Mouse (Mus musculus) small intestine, adult 2 months (tissue): ENCODE data around the gene Fbln1. TPM values are rescaled to one million over a fixed set of nuclear protein-coding genes. Genes with fewer than 3 reads are reported as not detected.

ENCODE experiments used
- H3K27ac ChIP-seq: fragments of 200-500 bp; 2 replicates; pipeline ENCODE4 v1.5.1; 2012; ENCODE audit warnings: low read depth, low read length, control low read depth, inconsistent platforms; ENCODE audit not compliant: insufficient read depth
- H3K27me3 ChIP-seq: fragments of 200-500 bp; 2 replicates; pipeline ENCODE4 v1.6.1; 2012; ENCODE audit warnings: mild to moderate bottlenecking, moderate library complexity, low read length, inconsistent platforms; ENCODE audit not compliant: control insufficient read depth, insufficient read depth
- H3K36me3 ChIP-seq: fragments of 200-500 bp; 2 replicates; pipeline ENCODE4 v1.6.1; 2012; ENCODE audit warnings: mild to moderate bottlenecking, low read length, control low read depth, inconsistent platforms; ENCODE audit not compliant: control insufficient read depth, insufficient read depth
- H3K4me1 ChIP-seq: fragments of 200-500 bp; 2 replicates; pipeline ENCODE4 v1.6.1; 2012; ENCODE audit warnings: low read length, inconsistent platforms, mixed read lengths; ENCODE audit not compliant: control insufficient read depth, insufficient read depth, insufficient read length
- H3K4me3 ChIP-seq: fragments of 200-500 bp; 2 replicates; pipeline ENCODE4 v1.5.1; 2012; ENCODE audit warnings: low read depth, mild to moderate bottlenecking, control low read depth, inconsistent platforms, low read length, moderate library complexity
- CTCF ChIP-seq: fragments of 200-500 bp; IDR thresholded peaks from 2 replicates; pipeline ENCODE4 v1.5.1; 2012; ENCODE audit warnings: low read depth, mild to moderate bottlenecking, control low read depth, inconsistent platforms, low read length, moderate library complexity, mixed read lengths; ENCODE audit not compliant: insufficient replicate concordance, insufficient read length; ENCODE audit errors: extremely low read depth
- POLR2A ChIP-seq: fragments of 200-500 bp; IDR thresholded peaks from 2 replicates; pipeline ENCODE4 v1.6.1; 2012; ENCODE audit warnings: low read depth, mild to moderate bottlenecking, control low read depth, inconsistent platforms, low read length, moderate library complexity
- WGBS: fragments of 180-500 bp; shearing (Covaris S2); methylation state at CpG from one replicate; pipeline ENCODE4 v1.1.7; 2018; 5-methylcytosine and 5-hydroxymethylcytosine counted together
- polyA plus RNA-seq: library from polyadenylated mRNA; depleted of rRNA; stranded (reverse); fragments of >200 nt; gene quantifications from 2 replicates; pipeline ENCODE4 v1.2.3, GENCODE M21; 2012

The Fbln1 gene
- polyA plus RNA-seq, 1 experiment, result 456 TPM

- Histone ChIP-seq H3K27me3 (no peaks in the 10 kb centered on the region), H3K36me3 (peaks cover 27% of the 10 kb centered on the region), H3K27ac (no peak overlapping the region), H3K4me1 (peaks cover 7% of the 10 kb centered on the region; the same call in 1 of the 2 replicates), H3K4me3 (no peak overlapping the region)
- no peak for TF ChIP-seq CTCF
- WGBS, result 86% methylated on average over 22 of the region's 22 CpGs
Measured at GRCm38 (mm10) chr15:85238821-85239745, 33.3 kb downstream of the Fbln1 start.

DNA sequence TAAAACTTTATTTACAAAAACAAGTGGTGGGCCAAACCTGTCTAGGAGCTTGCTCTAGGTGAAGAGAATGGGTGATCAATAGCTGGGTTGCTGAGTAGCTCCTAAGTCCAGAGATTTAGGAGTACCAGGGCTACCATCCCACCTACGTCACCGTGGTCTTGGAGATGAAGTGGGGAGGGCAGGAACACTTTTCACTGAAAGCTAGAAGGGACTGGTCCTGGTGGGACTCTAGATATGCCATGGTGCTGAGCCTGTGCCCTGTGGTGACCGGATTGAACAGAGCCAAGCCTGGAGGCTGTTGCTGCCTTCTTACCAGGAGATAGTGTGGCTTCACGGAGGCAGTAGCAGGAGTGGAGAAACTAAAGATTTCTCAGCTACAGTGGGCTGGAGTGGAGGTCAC is 34.3 kb downstream of the Fbln1 start:
- WGBS, result 95% methylated on average over 4 of the region's 4 CpGs
- Histone ChIP-seq H3K27me3 (no peaks in the 10 kb centered on the region), H3K36me3 (peaks cover 31% of the 10 kb centered on the region)

DNA sequence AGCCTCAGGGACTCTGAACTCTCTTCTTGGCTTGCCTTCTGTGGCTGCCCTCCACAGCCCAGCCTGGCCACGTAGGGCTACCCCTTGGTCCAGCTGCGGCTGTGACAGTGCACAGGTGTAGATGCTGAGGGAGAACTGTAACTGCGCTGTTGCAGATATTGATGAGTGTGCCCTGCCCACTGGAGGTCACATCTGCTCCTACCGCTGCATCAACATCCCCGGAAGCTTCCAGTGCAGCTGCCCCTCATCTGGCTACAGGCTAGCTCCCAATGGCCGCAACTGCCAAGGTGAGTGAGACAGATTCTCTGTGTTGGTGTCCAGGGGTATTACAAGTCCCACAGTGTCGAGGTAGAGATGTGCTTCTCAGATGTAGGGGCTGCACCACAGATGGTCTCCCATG is 36.1 kb downstream of the Fbln1 start:
- Histone ChIP-seq H3K4me1 (peaks cover 19% of the 10 kb centered on the region; the same call in 1 of the 2 replicates), H3K27me3 (no peaks in the 10 kb centered on the region), H3K27ac (no peak overlapping the region), H3K4me3 (no peak overlapping the region), H3K36me3 (peaks cover 28% of the 10 kb centered on the region)
- WGBS, result 96% methylated on average over 7 of the region's 7 CpGs
- TF ChIP-seq CTCF, result no peak
- no peak for TF ChIP-seq POLR2A

More for the DNA sequence above, 34.3 kb downstream of the Fbln1 start:
- Histone ChIP-seq H3K4me3 (no peak overlapping the region), H3K4me1 (peaks cover 16% of the 10 kb centered on the region; the same call in 1 of the 2 replicates), H3K27ac (no peak overlapping the region)
- no peak for TF ChIP-seq CTCF

DNA sequence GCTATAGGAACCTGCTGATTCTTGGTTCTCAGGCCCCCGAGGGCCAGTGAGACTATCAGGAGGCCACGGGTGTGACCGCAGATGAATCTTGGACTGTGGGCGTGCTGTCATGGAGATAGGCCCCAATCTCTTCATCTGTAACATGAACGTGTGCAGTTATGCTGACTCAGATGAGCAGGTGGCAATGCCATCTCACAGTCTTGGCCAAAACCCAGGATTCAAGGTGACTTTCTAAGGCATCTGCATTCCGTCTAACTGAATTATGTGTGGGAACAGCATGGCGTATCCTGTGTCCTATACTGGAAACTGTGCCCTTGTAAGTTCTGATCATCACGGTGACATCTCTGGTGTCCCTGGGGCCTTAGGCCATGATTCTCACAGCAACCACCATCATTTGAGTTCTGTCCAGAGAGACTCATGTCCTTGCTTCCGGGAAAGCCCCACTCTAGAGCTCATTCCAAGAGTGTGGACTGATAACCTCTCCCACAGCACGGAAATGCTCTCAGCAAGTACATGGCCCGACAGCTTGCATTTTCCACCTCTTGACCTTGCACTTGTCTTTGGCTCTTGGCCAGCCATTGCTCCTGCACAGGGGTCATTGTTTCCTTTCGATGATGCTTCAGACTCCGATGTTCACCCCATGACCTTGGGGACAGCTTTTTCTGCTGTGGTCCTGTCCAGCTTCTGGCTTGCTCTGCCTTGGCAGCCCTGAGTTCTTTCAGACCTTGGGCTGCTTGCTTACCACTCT is 38.8 kb downstream of the Fbln1 start:
- Histone ChIP-seq H3K4me3 (no peak overlapping the region), H3K27me3 (no peaks in the 10 kb centered on the region), H3K4me1 (peaks cover 23% of the 10 kb centered on the region; the same call in 1 of the 2 replicates), H3K27ac (peak overlapping the region; percentile 67), H3K36me3 (peaks cover 16% of the 10 kb centered on the region)
- WGBS, result 68% methylated on average over 13 of the region's 13 CpGs
- no peak for TF ChIP-seq POLR2A

GRCm38 (mm10) chr15:85245241-85246010 is 39.7 kb downstream of the Fbln1 start:
- Histone ChIP-seq H3K27ac (peak overlapping the region; percentile 50), H3K4me3 (no peak overlapping the region), H3K4me1 (peaks cover 23% of the 10 kb centered on the region; the same call in 1 of the 2 replicates), H3K36me3 (peaks cover 15% of the 10 kb centered on the region), H3K27me3 (no peaks in the 10 kb centered on the region)
- WGBS, result 82% methylated on average over 5 of the region's 5 CpGs
- TF ChIP-seq POLR2A, result no peak
- no peak for TF ChIP-seq CTCF

DNA sequence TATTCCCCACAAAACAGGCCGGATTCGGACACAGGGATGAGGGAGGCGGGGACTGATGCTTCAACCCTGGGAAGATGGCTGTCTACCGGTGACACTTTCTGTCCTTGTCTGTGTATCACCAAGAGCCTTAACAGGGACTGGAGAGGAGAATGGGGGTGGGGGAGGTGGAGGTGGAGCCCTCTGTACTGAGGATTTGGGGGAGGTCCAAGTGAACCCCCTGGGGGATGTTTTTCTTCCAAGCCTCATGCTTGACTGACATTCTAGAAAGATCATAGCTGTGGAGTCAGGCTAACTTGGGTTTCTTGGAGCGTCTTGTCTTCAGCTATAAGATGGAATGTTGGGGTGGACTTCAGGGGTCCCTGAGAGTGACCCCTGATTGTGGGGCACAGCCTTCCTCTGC is 40.3 kb downstream of the Fbln1 start:
- peaks cover 23% of the 10 kb centered on the region; the same call in 1 of the 2 replicates for H3K4me1 ChIP-seq
- no peak overlapping the region for H3K4me3 ChIP-seq
- H3K27ac ChIP-seq, result no peak overlapping the region
- H3K36me3 ChIP-seq, result peaks cover 12% of the 10 kb centered on the region
- 91% methylated on average over 5 of the region's 5 CpGs for WGBS
- H3K27me3 ChIP-seq, result no peaks in the 10 kb centered on the region
- TF ChIP-seq POLR2A, result no peak
- TF ChIP-seq CTCF, result no peak
